Mouse (Mus musculus) limb, embryonic 11.5 days (tissue): ENCODE data around the gene Gtf2f2. TPM values are rescaled to one million over a fixed set of nuclear protein-coding genes. Genes with fewer than 3 reads are reported as not detected.

ENCODE experiments used
- ATAC-seq: fragments of 200-750 bp; cut with Nextera tagmentation; 2 replicates; pipeline ENCODE4 v1.8.0; 2017; ENCODE audit warnings: low read depth; ENCODE audit not compliant: insufficient number of reproducible peaks, low FRiP score, low TSS enrichment
- DNase-seq: peaks from one replicate; pipeline ENCODE4 v3.0.0-alpha.2; 2015; ENCODE audit warnings: low spot score
- H3K27ac ChIP-seq: fragments of 300-500 bp; sonication (generic); replicated peaks from 2 replicates; pipeline ENCODE4 v1.5.1; 2014; ENCODE audit warnings: low read depth, mild to moderate bottlenecking, low read length
- H3K27me3 ChIP-seq: fragments of 300-500 bp; sonication (generic); 2 replicates; pipeline ENCODE4 v1.6.1; 2014; ENCODE audit warnings: mild to moderate bottlenecking, low read length, mixed read lengths; ENCODE audit not compliant: control insufficient read depth, insufficient read depth
- H3K36me3 ChIP-seq: fragments of 300-500 bp; sonication (generic); 2 replicates; pipeline ENCODE4 v1.6.1; 2014; ENCODE audit warnings: mild to moderate bottlenecking, low read length, moderate library complexity, mixed read lengths; ENCODE audit not compliant: control insufficient read depth, insufficient read depth
- H3K4me1 ChIP-seq: fragments of 300-500 bp; sonication (generic); 2 replicates; pipeline ENCODE4 v1.6.1; 2014; ENCODE audit warnings: low read length, mixed read lengths; ENCODE audit not compliant: control insufficient read depth, insufficient read depth
- H3K4me2 ChIP-seq: fragments of 300-500 bp; sonication (generic); 2 replicates; pipeline ENCODE4 v1.6.1; 2014; ENCODE audit warnings: low read depth, mild to moderate bottlenecking, moderate library complexity; ENCODE audit not compliant: severe bottlenecking
- H3K4me3 ChIP-seq: fragments of 300-500 bp; sonication (generic); 2 replicates; pipeline ENCODE4 v1.5.1; 2014; ENCODE audit warnings: low read depth, low read length
- H3K9ac ChIP-seq: fragments of 300-500 bp; sonication (generic); 2 replicates; pipeline ENCODE4 v1.6.1; 2014; ENCODE audit warnings: mild to moderate bottlenecking, low read length
- H3K9me3 ChIP-seq: fragments of 300-500 bp; sonication (generic); 2 replicates; pipeline ENCODE4 v1.6.1; 2016; ENCODE audit warnings: low read length; ENCODE audit not compliant: control insufficient read depth
- WGBS: fragments of 180-500 bp; shearing (Covaris S2); extraction: QIAGEN DNeasy Blood & Tissue Kit; methylation state at CpG from one replicate; pipeline ENCODE4 v1.1.7; 2014; 5-methylcytosine and 5-hydroxymethylcytosine counted together
- polyA plus RNA-seq: library from polyadenylated mRNA; unstranded; fragments of >200 nt; fragmentation: Nextera tagmentation; extraction: Ambion mirVana; gene quantifications from 2 replicates; pipeline ENCODE4 v1.2.1, GENCODE M21; 2014

Gtf2f2 gene
- polyA plus RNA-seq, 1 experiment from 2014 or later: 60.9 TPM

- peaks cover 10% of the 10 kb centered on the region for H3K4me1 ChIP-seq
- 76% methylated on average over 5 of the region's 5 CpGs for WGBS
- DNase-seq (no peak), ATAC-seq (no peak)
- H3K4me3 ChIP-seq: peak overlapping the region; percentile 95
- H3K27ac ChIP-seq: no peak overlapping the region
- no peak overlapping the region for H3K9ac ChIP-seq
- peak overlapping the region; percentile 79 for H3K4me2 ChIP-seq
- H3K36me3 ChIP-seq: no peaks in the 10 kb centered on the region; the same call in 1 of the 2 replicates
- H3K27me3 ChIP-seq: no peaks in the 10 kb centered on the region
- no peaks in the 10 kb centered on the region for H3K9me3 ChIP-seq
Measured at GRCm38 (mm10) chr14:76009185-76009584, 1.5 kb downstream of the Gtf2f2 start.

- Histone ChIP-seq H3K9me3 (no peaks in the 10 kb centered on the region), H3K27ac (no peak overlapping the region), H3K36me3 (peaks cover 3% of the 10 kb centered on the region; the same call in 1 of the 2 replicates), H3K27me3 (no peaks in the 10 kb centered on the region), H3K9ac (no peak overlapping the region), H3K4me2 (no peak overlapping the region), H3K4me1 (peaks cover 10% of the 10 kb centered on the region), H3K4me3 (no peak overlapping the region)
- no peak for DNase-seq
- no peak for ATAC-seq
- WGBS: 79% methylated on average over 1 of the region's 1 CpGs
Measured at GRCm38 (mm10) chr14:76008174-76008573, 2.5 kb downstream of the Gtf2f2 start.

- no peak overlapping the region for H3K4me3 ChIP-seq
- H3K9ac ChIP-seq: no peak overlapping the region
- DNase-seq (no peak), ATAC-seq (no peak)
- H3K9me3 ChIP-seq: no peaks in the 10 kb centered on the region
- peaks cover 3% of the 10 kb centered on the region; the same call in 1 of the 2 replicates for H3K36me3 ChIP-seq
- peaks cover 8% of the 10 kb centered on the region; the same call in 1 of the 2 replicates for H3K4me1 ChIP-seq
- H3K27me3 ChIP-seq: no peaks in the 10 kb centered on the region
- 96% methylated on average over 4 of the region's 4 CpGs for WGBS
- H3K27ac ChIP-seq: no peak overlapping the region
- H3K4me2 ChIP-seq: no peak overlapping the region
Measured at GRCm38 (mm10) chr14:76005011-76005410, 5.7 kb downstream of the Gtf2f2 start.

- Histone ChIP-seq H3K27ac (no peak overlapping the region), H3K4me3 (no peak overlapping the region), H3K9me3 (no peaks in the 10 kb centered on the region), H3K27me3 (no peaks in the 10 kb centered on the region), H3K9ac (no peak overlapping the region), H3K4me1 (no peaks in the 10 kb centered on the region), H3K36me3 (peaks cover 3% of the 10 kb centered on the region; the same call in 1 of the 2 replicates), H3K4me2 (no peak overlapping the region)
- DNase-seq (no peak), ATAC-seq (no peak)
- 81% methylated on average over 4 of the region's 4 CpGs for WGBS
Measured at GRCm38 (mm10) chr14:76001781-76002180, 8.9 kb downstream of the Gtf2f2 start.

- no peak for DNase-seq
- H3K9ac ChIP-seq: no peak overlapping the region
- WGBS: 59% methylated on average over 1 of the region's 1 CpGs
- no peak overlapping the region for H3K4me2 ChIP-seq
- H3K9me3 ChIP-seq: no peaks in the 10 kb centered on the region
- H3K4me3 ChIP-seq: no peak overlapping the region
- H3K4me1 ChIP-seq: no peaks in the 10 kb centered on the region
- H3K36me3 ChIP-seq: no peaks in the 10 kb centered on the region
- H3K27ac ChIP-seq: no peak overlapping the region
- H3K27me3 ChIP-seq: no peaks in the 10 kb centered on the region
- ATAC-seq: no peak
Measured at GRCm38 (mm10) chr14:75998082-75998481, 12.6 kb downstream of the Gtf2f2 start.

GRCm38 (mm10) chr14:75992371-75992770 lies 18.3 kb downstream of the Gtf2f2 start:
- Histone ChIP-seq H3K4me1 (no peaks in the 10 kb centered on the region), H3K27me3 (no peaks in the 10 kb centered on the region), H3K9me3 (no peaks in the 10 kb centered on the region), H3K36me3 (no peaks in the 10 kb centered on the region), H3K9ac (no peak overlapping the region), H3K4me2 (no peak overlapping the region), H3K4me3 (no peak overlapping the region), H3K27ac (no peak overlapping the region)
- ATAC-seq (no peak), DNase-seq (no peak)
- WGBS: 95% methylated on average over 4 of the region's 4 CpGs

GRCm38 (mm10) chr14:75990936-75991335 lies 19.7 kb downstream of the Gtf2f2 start:
- H3K36me3 ChIP-seq: no peaks in the 10 kb centered on the region
- no peak overlapping the region for H3K9ac ChIP-seq
- no peak overlapping the region for H3K4me2 ChIP-seq
- no peak overlapping the region for H3K4me3 ChIP-seq
- H3K9me3 ChIP-seq: no peaks in the 10 kb centered on the region
- DNase-seq: no peak
- H3K27me3 ChIP-seq: no peaks in the 10 kb centered on the region
- ATAC-seq: no peak
- no peaks in the 10 kb centered on the region for H3K4me1 ChIP-seq
- WGBS: 95% methylated on average over 6 of the region's 6 CpGs
- no peak overlapping the region for H3K27ac ChIP-seq

GRCm38 (mm10) chr14:75989168-75989567 lies 21.5 kb downstream of the Gtf2f2 start:
- Histone ChIP-seq H3K27me3 (no peaks in the 10 kb centered on the region), H3K27ac (no peak overlapping the region), H3K36me3 (no peaks in the 10 kb centered on the region), H3K4me2 (no peak overlapping the region), H3K9ac (no peak overlapping the region), H3K4me1 (0 out of 2 replicates have a peak, but pooled peaks cover 3% of the 10 kb centered on the region), H3K9me3 (no peaks in the 10 kb centered on the region), H3K4me3 (no peak overlapping the region)
- ATAC-seq (no peak), DNase-seq (no peak)
- 85% methylated on average over 1 of the region's 1 CpGs for WGBS

- no peaks in the 10 kb centered on the region for H3K36me3 ChIP-seq
- H3K4me2 ChIP-seq: no peak overlapping the region
- ATAC-seq (no peak), DNase-seq (no peak)
- H3K9ac ChIP-seq: no peak overlapping the region
- H3K4me3 ChIP-seq: no peak overlapping the region
- WGBS: 79% methylated on average over 7 of the region's 7 CpGs
- H3K9me3 ChIP-seq: no peaks in the 10 kb centered on the region
- H3K4me1 ChIP-seq: 0 out of 2 replicates have a peak, but pooled peaks cover 3% of the 10 kb centered on the region
- H3K27ac ChIP-seq: no peak overlapping the region
- no peaks in the 10 kb centered on the region for H3K27me3 ChIP-seq
Measured at GRCm38 (mm10) chr14:75986878-75987483, 23.7 kb downstream of the Gtf2f2 start.
